Mouse (Mus musculus) neural tube, embryonic 11.5 days (tissue): ENCODE data around the gene Klhl3. TPM values are rescaled to one million over a fixed set of nuclear protein-coding genes. Genes with fewer than 3 reads are reported as not detected.
A peak's percentile ranks its signal among the peaks of the same experiment; 100 is the strongest.

Source experiments
- ATAC-seq: fragments of 200-750 bp; cut with Nextera tagmentation; 2 replicates; pipeline ENCODE4 v1.8.0; 2017; ENCODE audit warnings: moderate number of reproducible peaks, mild to moderate bottlenecking, moderate TSS enrichment, moderate library complexity; ENCODE audit not compliant: insufficient read depth, low FRiP score, low TSS enrichment
- DNase-seq: peaks from one replicate; pipeline ENCODE4 v3.0.0-alpha.2; 2015; ENCODE audit warnings: low spot score
- H3K27ac ChIP-seq: fragments of 300-500 bp; sonication (generic); 2 replicates; pipeline ENCODE4 v1.5.1; 2014; ENCODE audit warnings: low read depth, mild to moderate bottlenecking, low read length
- H3K27me3 ChIP-seq: fragments of 300-500 bp; sonication (generic); 2 replicates; pipeline ENCODE4 v1.6.1; 2014; ENCODE audit warnings: mild to moderate bottlenecking, low read length, mixed read lengths; ENCODE audit not compliant: control insufficient read depth, insufficient read depth
- H3K36me3 ChIP-seq: fragments of 300-500 bp; sonication (generic); 2 replicates; pipeline ENCODE4 v1.6.1; 2014; ENCODE audit warnings: mild to moderate bottlenecking, low read length, moderate library complexity, mixed read lengths; ENCODE audit not compliant: control insufficient read depth, insufficient read depth
- H3K4me1 ChIP-seq: fragments of 300-500 bp; sonication (generic); 2 replicates; pipeline ENCODE4 v1.6.1; 2014; ENCODE audit warnings: low read length, mixed read lengths; ENCODE audit not compliant: control insufficient read depth, insufficient read depth
- H3K4me2 ChIP-seq: fragments of 300-500 bp; sonication (generic); 2 replicates; pipeline ENCODE4 v1.6.1; 2014; ENCODE audit warnings: low read depth, mild to moderate bottlenecking, moderate library complexity
- H3K4me3 ChIP-seq: fragments of 300-500 bp; sonication (generic); 2 replicates; pipeline ENCODE4 v1.5.1; 2014; ENCODE audit warnings: low read depth, low read length
- H3K9ac ChIP-seq: fragments of 300-500 bp; sonication (generic); 2 replicates; pipeline ENCODE4 v1.6.1; 2014; ENCODE audit warnings: mild to moderate bottlenecking, low read length
- H3K9me3 ChIP-seq: fragments of 300-500 bp; sonication (generic); 2 replicates; pipeline ENCODE4 v1.6.1; 2016; ENCODE audit warnings: low read length; ENCODE audit not compliant: control insufficient read depth
- WGBS: fragments of 180-500 bp; shearing (Covaris S2); extraction: QIAGEN DNeasy Blood & Tissue Kit; methylation state at CpG from one replicate; pipeline ENCODE4 v1.1.7; 2014; 5-methylcytosine and 5-hydroxymethylcytosine counted together
- microRNA counts: library from miRNA; unstranded; fragments of <30 nt; microRNA quantifications from one replicate; lab custom pipeline; 2015
- microRNA-seq: library from miRNA; unstranded; fragments of <30 nt; microRNA quantifications from one replicate; pipeline ENCODE4, GENCODE M21; 2016
- polyA plus RNA-seq: library from polyadenylated mRNA; unstranded; fragments of >200 nt; fragmentation: Nextera tagmentation; extraction: Ambion mirVana; gene quantifications from 2 replicates; pipeline ENCODE4 v1.2.1, GENCODE M21; 2014

Klhl3 gene
- polyA plus RNA-seq, 1 experiment from 2014 or later: 3.5 TPM

GRCm38 (mm10) chr13:57960254-57960653 lies 153.1 kb downstream of the Klhl3 start:
- no peak overlapping the region for H3K4me3 ChIP-seq
- no peaks in the 10 kb centered on the region for H3K9me3 ChIP-seq
- H3K27ac ChIP-seq: no peak overlapping the region
- DNase-seq: no peak
- no peak overlapping the region for H3K4me2 ChIP-seq
- H3K4me1 ChIP-seq: no peaks in the 10 kb centered on the region
- no peaks in the 10 kb centered on the region for H3K36me3 ChIP-seq
- H3K27me3 ChIP-seq: no peaks in the 10 kb centered on the region
- 77% methylated on average over 2 of the region's 2 CpGs for WGBS
- no peak overlapping the region for H3K9ac ChIP-seq
- no peak for ATAC-seq

- no peaks in the 10 kb centered on the region for H3K27me3 ChIP-seq
- DNase-seq (no peak), ATAC-seq (no peak)
- no peak overlapping the region for H3K27ac ChIP-seq
- no peaks in the 10 kb centered on the region for H3K4me1 ChIP-seq
- no peaks in the 10 kb centered on the region for H3K9me3 ChIP-seq
- H3K36me3 ChIP-seq: no peaks in the 10 kb centered on the region
- no peak overlapping the region for H3K9ac ChIP-seq
- no peak overlapping the region for H3K4me2 ChIP-seq
- WGBS: 70% methylated on average over 5 of the region's 5 CpGs
- H3K4me3 ChIP-seq: no peak overlapping the region
Measured at GRCm38 (mm10) chr13:57959806-57960205, 153.6 kb downstream of the Klhl3 start.

MicroRNAs within 50 kb of the gene (microRNA counts, 519-probe panel; counts per million panel counts)
- 171 counts per million, percentile 57 among the panel's probes with 10 or more counts for microRNA mmu-miR-874 (lab: Ali Mortazavi, UCI)

Small RNAs within 50 kb of the gene (microRNA-seq; reads per million reads assigned to microRNA genes)
- gene Mir874: 82.0 reads per million, percentile 48 among the genes with 10 or more reads in this experiment

Other genes with a start within 250 kb of the Klhl3 start
- gene Spock1, start 205.3 kb downstream of the Klhl3 start, polyA plus RNA-seq: 20.2 and 23.3 TPM in 2 replicates
- 47.3 and 51.0 TPM in 2 replicates for gene Hnrnpa0, start 15.0 kb upstream of the Klhl3 start, polyA plus RNA-seq
- 46.3 and 54.4 TPM in 2 replicates for gene Idnk, start 44.1 kb upstream of the Klhl3 start, polyA plus RNA-seq
- gene Ubqln1, start 102.1 kb upstream of the Klhl3 start, polyA plus RNA-seq: 160 and 170 TPM in 2 replicates
- 40.4 and 44.9 TPM in 2 replicates for gene Gkap1, start 162.1 kb upstream of the Klhl3 start, polyA plus RNA-seq
- gene Kif27, start 245.5 kb upstream of the Klhl3 start, polyA plus RNA-seq: 1.0 and 1.7 TPM in 2 replicates